Mouse (Mus musculus) liver, adult 2 months (tissue): ENCODE measurements around the gene Kcnb1.

Source experiments
- CTCF ChIP-seq: fragments of 200-500 bp; IDR thresholded peaks from 2 replicates; pipeline ENCODE4 v1.5.1; 2011; ENCODE audit warnings: low read depth, low read length, control low read depth
- POLR2A ChIP-seq: fragments of 200-500 bp; IDR thresholded peaks from 2 replicates; pipeline ENCODE4 v1.6.1; 2011; ENCODE audit warnings: low read length, control low read depth; ENCODE audit not compliant: insufficient read depth; ENCODE audit errors: extremely low read depth

DNA sequence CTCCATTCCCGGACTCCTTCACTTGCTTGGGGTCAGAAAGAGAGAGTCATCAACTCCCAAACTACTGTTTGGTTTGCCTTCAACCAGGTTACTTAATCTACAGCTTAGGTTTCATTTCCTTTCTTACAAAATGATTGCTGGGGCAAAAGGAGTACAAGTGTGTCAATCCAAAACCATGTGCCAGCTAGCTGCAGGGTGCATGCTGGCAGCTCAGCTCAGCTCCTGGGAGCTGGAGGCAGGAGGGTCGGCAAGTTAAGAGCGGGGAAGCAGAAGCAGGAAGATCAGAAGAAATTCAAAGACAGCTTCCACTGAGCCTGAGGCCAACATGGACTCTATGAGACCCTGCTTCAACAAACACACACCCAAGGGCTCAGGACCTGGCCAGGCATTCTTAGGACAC is 129.6 kb downstream of the Kcnb1 start:
- no peak for TF ChIP-seq POLR2A
- no peak for TF ChIP-seq CTCF
